Mouse (Mus musculus): Measurements from ENCODE around the gene N4bp2. TPM values are rescaled to one million over a fixed set of nuclear protein-coding genes. Genes with fewer than 3 reads are reported as not detected.

The N4bp2 gene
- polyA plus RNA-seq, 1 experiment from 2014 or later = 43.4 TPM

- WGBS = 76% methylated on average over 7 of the region's 7 CpGs
- Histone ChIP-seq H3K27me3 (replicated peaks; ENCODE audit: control insufficient read depth, insufficient read depth, low read length) (no peaks in the 10 kb centered on the region), H3K4me1 (replicated peaks; ENCODE audit: control insufficient read depth, insufficient read depth, low read length) (no peaks in the 10 kb centered on the region), H3K27ac (ENCODE audit: low read depth) (no peak overlapping the region), H3K9ac (ENCODE audit: low read length) (no peak overlapping the region), H3K4me3 (ENCODE audit: low read depth, low read length) (no peak overlapping the region), H3K9me3 (ENCODE audit: control insufficient read depth, low read length) (no peaks in the 10 kb centered on the region), H3K4me2 (ENCODE audit: low read length) (no peak overlapping the region), H3K36me3 (ENCODE audit: control insufficient read depth, insufficient read depth, low read length) (no peaks in the 10 kb centered on the region)
- DNase-seq (ENCODE audit: low spot score) (no peak), ATAC-seq (replicated peaks; ENCODE audit: low FRiP score, low TSS enrichment, low read depth) (no peak)
Observed at GRCm38 (mm10) chr5:65867380-65868116, 104.2 kb downstream of the N4bp2 start.

GRCm38 (mm10) chr5:65868419-65868818, 105.1 kb downstream of the N4bp2 start:
- no peak for ATAC-seq (replicated peaks; ENCODE audit: low FRiP score, low TSS enrichment, low read depth)
- H3K9ac ChIP-seq (ENCODE audit: low read length) = no peak overlapping the region
- H3K27ac ChIP-seq (ENCODE audit: low read depth) = no peak overlapping the region
- 69% methylated on average over 3 of the region's 3 CpGs for WGBS
- H3K4me2 ChIP-seq (ENCODE audit: low read length) = no peak overlapping the region
- no peaks in the 10 kb centered on the region for H3K27me3 ChIP-seq (replicated peaks; ENCODE audit: control insufficient read depth, insufficient read depth, low read length)
- H3K4me1 ChIP-seq (replicated peaks; ENCODE audit: control insufficient read depth, insufficient read depth, low read length) = no peaks in the 10 kb centered on the region
- H3K36me3 ChIP-seq (ENCODE audit: control insufficient read depth, insufficient read depth, low read length) = no peaks in the 10 kb centered on the region
- H3K4me3 ChIP-seq (ENCODE audit: low read depth, low read length) = no peak overlapping the region
- no peak for DNase-seq (ENCODE audit: low spot score)
- no peaks in the 10 kb centered on the region for H3K9me3 ChIP-seq (ENCODE audit: control insufficient read depth, low read length)

- WGBS = 94% methylated on average over 4 of the region's 4 CpGs
Observed at GRCm38 (mm10) chr5:65869660-65870059, 106.3 kb downstream of the N4bp2 start.

GRCm38 (mm10) chr5:65871276-65871875, 108.1 kb downstream of the N4bp2 start:
- Histone ChIP-seq H3K27ac (ENCODE audit: low read depth) (no peak overlapping the region), H3K27me3 (replicated peaks; ENCODE audit: control insufficient read depth, insufficient read depth, low read length) (no peaks in the 10 kb centered on the region), H3K4me3 (ENCODE audit: low read depth, low read length) (no peak overlapping the region), H3K4me1 (replicated peaks; ENCODE audit: control insufficient read depth, insufficient read depth, low read length) (no peaks in the 10 kb centered on the region), H3K9me3 (ENCODE audit: control insufficient read depth, low read length) (no peaks in the 10 kb centered on the region), H3K36me3 (ENCODE audit: control insufficient read depth, insufficient read depth, low read length) (no peaks in the 10 kb centered on the region), H3K9ac (ENCODE audit: low read length) (no peak overlapping the region), H3K4me2 (ENCODE audit: low read length) (no peak overlapping the region)
- no peak for ATAC-seq (replicated peaks; ENCODE audit: low FRiP score, low TSS enrichment, low read depth)
- no peak for DNase-seq (ENCODE audit: low spot score)
- 86% methylated on average over 13 of the region's 13 CpGs for WGBS

More at GRCm38 (mm10) chr5:65869660-65870059, 106.3 kb downstream of the N4bp2 start:
- no peak for ATAC-seq (replicated peaks; ENCODE audit: low FRiP score, low TSS enrichment, low read depth)
- DNase-seq (ENCODE audit: low spot score) = no peak
- Histone ChIP-seq H3K4me2 (ENCODE audit: low read length) (no peak overlapping the region), H3K4me3 (ENCODE audit: low read depth, low read length) (no peak overlapping the region), H3K9me3 (ENCODE audit: control insufficient read depth, low read length) (no peaks in the 10 kb centered on the region), H3K27me3 (replicated peaks; ENCODE audit: control insufficient read depth, insufficient read depth, low read length) (no peaks in the 10 kb centered on the region), H3K27ac (ENCODE audit: low read depth) (no peak overlapping the region), H3K36me3 (ENCODE audit: control insufficient read depth, insufficient read depth, low read length) (no peaks in the 10 kb centered on the region), H3K4me1 (replicated peaks; ENCODE audit: control insufficient read depth, insufficient read depth, low read length) (no peaks in the 10 kb centered on the region), H3K9ac (ENCODE audit: low read length) (no peak overlapping the region)

- H3K9me3 ChIP-seq (ENCODE audit: control insufficient read depth, low read length) = no peaks in the 10 kb centered on the region
- H3K27ac ChIP-seq (ENCODE audit: low read depth) = no peak overlapping the region
- H3K4me3 ChIP-seq (ENCODE audit: low read depth, low read length) = no peak overlapping the region
- 79% methylated on average over 4 of the region's 4 CpGs for WGBS
- H3K4me1 ChIP-seq (replicated peaks; ENCODE audit: control insufficient read depth, insufficient read depth, low read length) = no peaks in the 10 kb centered on the region
- H3K4me2 ChIP-seq (ENCODE audit: low read length) = no peak overlapping the region
- no peak for DNase-seq (ENCODE audit: low spot score)
- no peaks in the 10 kb centered on the region for H3K36me3 ChIP-seq (ENCODE audit: control insufficient read depth, insufficient read depth, low read length)
- H3K9ac ChIP-seq (ENCODE audit: low read length) = no peak overlapping the region
- no peaks in the 10 kb centered on the region for H3K27me3 ChIP-seq (replicated peaks; ENCODE audit: control insufficient read depth, insufficient read depth, low read length)
- no peak for ATAC-seq (replicated peaks; ENCODE audit: low FRiP score, low TSS enrichment, low read depth)
Observed at GRCm38 (mm10) chr5:65873212-65873611, 109.9 kb downstream of the N4bp2 start.

GRCm38 (mm10) chr5:65875269-65875668, 111.9 kb downstream of the N4bp2 start:
- ATAC-seq (replicated peaks; ENCODE audit: low FRiP score, low TSS enrichment, low read depth) = no peak
- 92% methylated on average over 7 of the region's 7 CpGs for WGBS

GRCm38 (mm10) chr5:65878367-65878766, 115.0 kb downstream of the N4bp2 start:
- Histone ChIP-seq H3K27ac (ENCODE audit: low read depth) (no peak overlapping the region), H3K9ac (ENCODE audit: low read length) (no peak overlapping the region), H3K9me3 (ENCODE audit: control insufficient read depth, low read length) (no peaks in the 10 kb centered on the region), H3K27me3 (replicated peaks; ENCODE audit: control insufficient read depth, insufficient read depth, low read length) (no peaks in the 10 kb centered on the region), H3K36me3 (ENCODE audit: control insufficient read depth, insufficient read depth, low read length) (no peaks in the 10 kb centered on the region), H3K4me1 (replicated peaks; ENCODE audit: control insufficient read depth, insufficient read depth, low read length) (no peaks in the 10 kb centered on the region), H3K4me2 (ENCODE audit: low read length) (no peak overlapping the region), H3K4me3 (ENCODE audit: low read depth, low read length) (no peak overlapping the region)
- no peak for DNase-seq (ENCODE audit: low spot score)
- 68% methylated on average over 3 of the region's 3 CpGs for WGBS
- ATAC-seq (replicated peaks; ENCODE audit: low FRiP score, low TSS enrichment, low read depth) = no peak

More at GRCm38 (mm10) chr5:65875269-65875668, 111.9 kb downstream of the N4bp2 start:
- H3K4me3 ChIP-seq (ENCODE audit: low read depth, low read length) = no peak overlapping the region
- no peaks in the 10 kb centered on the region for H3K9me3 ChIP-seq (ENCODE audit: control insufficient read depth, low read length)
- no peak for DNase-seq (ENCODE audit: low spot score)
- no peaks in the 10 kb centered on the region for H3K36me3 ChIP-seq (ENCODE audit: control insufficient read depth, insufficient read depth, low read length)
- no peak overlapping the region for H3K27ac ChIP-seq (ENCODE audit: low read depth)
- H3K4me1 ChIP-seq (replicated peaks; ENCODE audit: control insufficient read depth, insufficient read depth, low read length) = no peaks in the 10 kb centered on the region
- no peak overlapping the region for H3K9ac ChIP-seq (ENCODE audit: low read length)
- no peak overlapping the region for H3K4me2 ChIP-seq (ENCODE audit: low read length)
- no peaks in the 10 kb centered on the region for H3K27me3 ChIP-seq (replicated peaks; ENCODE audit: control insufficient read depth, insufficient read depth, low read length)

Data from intestine, embryonic 14.5 days (tissue).